Mouse (Mus musculus) forebrain, embryonic 10.5 days (tissue): Measurements from ENCODE around the gene Sec1. TPM values are rescaled to one million over a fixed set of nuclear protein-coding genes. Genes with fewer than 3 reads are reported as not detected.

Source experiments
- DNase-seq: peaks from one replicate; pipeline ENCODE4 v3.0.0-alpha.2; 2017; ENCODE audit warnings: low spot score; ENCODE audit errors: extremely low spot score
- H3K27ac ChIP-seq: fragments of 300-500 bp; sonication (generic); 2 replicates; pipeline ENCODE4 v1.5.1; 2016; ENCODE audit warnings: mild to moderate bottlenecking
- H3K27me3 ChIP-seq: fragments of 300-500 bp; sonication (generic); 2 replicates; pipeline ENCODE4 v1.6.1; 2016; ENCODE audit warnings: mild to moderate bottlenecking; ENCODE audit not compliant: poor library complexity, severe bottlenecking
- H3K36me3 ChIP-seq: fragments of 300-500 bp; sonication (generic); replicated peaks from 2 replicates; pipeline ENCODE4 v1.6.1; 2016; ENCODE audit warnings: mild to moderate bottlenecking, moderate library complexity
- H3K4me1 ChIP-seq: fragments of 300-500 bp; sonication (generic); 2 replicates; pipeline ENCODE4 v1.6.1; 2016
- H3K4me3 ChIP-seq: fragments of 300-500 bp; sonication (generic); 2 replicates; pipeline ENCODE4 v1.5.1; 2016; ENCODE audit warnings: mild to moderate bottlenecking, moderate library complexity
- H3K9me3 ChIP-seq: fragments of 300-500 bp; sonication (generic); 2 replicates; pipeline ENCODE4 v1.6.1; 2016; ENCODE audit warnings: mild to moderate bottlenecking, moderate library complexity
- WGBS: fragments of 180-500 bp; shearing (Covaris S2); methylation state at CpG from one replicate; pipeline ENCODE4 v1.1.7; 2016; 5-methylcytosine and 5-hydroxymethylcytosine counted together
- polyA plus RNA-seq: library from polyadenylated mRNA; unstranded; fragments of >200 nt; fragmentation: Nextera tagmentation; extraction: Ambion mirVana; gene quantifications from 2 replicates; pipeline ENCODE4 v1.2.1, GENCODE M21; 2016

Gene Sec1
- polyA plus RNA-seq, 1 experiment from 2014 or later, result 0.78 TPM

- Histone ChIP-seq H3K27me3 (peaks cover 36% of the 10 kb centered on the region), H3K27ac (peak overlapping the region; percentile 65; the same call in 1 of the 2 replicates), H3K9me3 (no peaks in the 10 kb centered on the region), H3K36me3 (no peaks in the 10 kb centered on the region), H3K4me3 (peak overlapping the region; percentile 58), H3K4me1 (peaks cover 50% of the 10 kb centered on the region)
- peak; percentile 68 for DNase-seq
- WGBS, result under 1% methylated on average over 19 of the region's 20 CpGs
These were observed 6.3 kb upstream of the Sec1 start for GRCm38 (mm10) chr7:45700301-45701015.

- 1% methylated on average over 36 of the region's 36 CpGs for WGBS
- no peaks in the 10 kb centered on the region for H3K36me3 ChIP-seq
- H3K4me1 ChIP-seq, result peaks cover 51% of the 10 kb centered on the region
- H3K9me3 ChIP-seq, result no peaks in the 10 kb centered on the region
- H3K27me3 ChIP-seq, result peaks cover 36% of the 10 kb centered on the region
- H3K27ac ChIP-seq, result peak within 1 kb of the TSS; percentile 65; the same call in 1 of the 2 replicates
- DNase-seq, result no peak
- H3K4me3 ChIP-seq, result peak within 1 kb of the TSS; percentile 58
These were observed 5.4 kb upstream of the Sec1 start, which contains the start of gene Car11 for GRCm38 (mm10) chr7:45699523-45700141. Car11 (plus strand) TSS chr7:45699843.

GRCm38 (mm10) chr7:45697894-45698293, 3.7 kb upstream of the Sec1 start:
- no peak overlapping the region for H3K27ac ChIP-seq
- no peaks in the 10 kb centered on the region for H3K36me3 ChIP-seq
- peaks cover 36% of the 10 kb centered on the region for H3K27me3 ChIP-seq
- no peak for DNase-seq
- no peak overlapping the region for H3K4me3 ChIP-seq
- peaks cover 44% of the 10 kb centered on the region for H3K4me1 ChIP-seq
- 82% methylated on average over 7 of the region's 7 CpGs for WGBS
- H3K9me3 ChIP-seq, result no peaks in the 10 kb centered on the region

- 48% methylated on average over 6 of the region's 6 CpGs for WGBS
- no peak overlapping the region for H3K4me3 ChIP-seq
- H3K27me3 ChIP-seq, result peaks cover 24% of the 10 kb centered on the region
- H3K27ac ChIP-seq, result peak overlapping the region; percentile 26; the same call in 1 of the 2 replicates
- no peaks in the 10 kb centered on the region for H3K36me3 ChIP-seq
- DNase-seq, result no peak
- no peaks in the 10 kb centered on the region for H3K9me3 ChIP-seq
- H3K4me1 ChIP-seq, result peaks cover 33% of the 10 kb centered on the region
These were observed 896 bp upstream of the Sec1 start for GRCm38 (mm10) chr7:45695098-45695497.

GRCm38 (mm10) chr7:45692364-45692763, 1.8 kb downstream of the Sec1 start:
- H3K9me3 ChIP-seq, result no peaks in the 10 kb centered on the region
- 84% methylated on average over 2 of the region's 2 CpGs for WGBS
- no peaks in the 10 kb centered on the region for H3K27me3 ChIP-seq
- no peak for DNase-seq
- no peaks in the 10 kb centered on the region for H3K36me3 ChIP-seq
- H3K4me3 ChIP-seq, result no peak overlapping the region
- H3K27ac ChIP-seq, result no peak overlapping the region
- H3K4me1 ChIP-seq, result peaks cover 37% of the 10 kb centered on the region

GRCm38 (mm10) chr7:45689800-45690199, 4.4 kb downstream of the Sec1 start:
- H3K4me3 ChIP-seq, result no peak overlapping the region
- H3K27me3 ChIP-seq, result peaks cover 7% of the 10 kb centered on the region; the same call in 1 of the 2 replicates
- peaks cover 53% of the 10 kb centered on the region for H3K4me1 ChIP-seq
- WGBS, result 82% methylated on average over 11 of the region's 11 CpGs
- no peaks in the 10 kb centered on the region for H3K9me3 ChIP-seq
- H3K27ac ChIP-seq, result no peak overlapping the region
- no peaks in the 10 kb centered on the region for H3K36me3 ChIP-seq
- DNase-seq, result no peak

GRCm38 (mm10) chr7:45689099-45689498, 5.1 kb downstream of the Sec1 start:
- Histone ChIP-seq H3K27ac (no peak overlapping the region), H3K27me3 (peaks cover 7% of the 10 kb centered on the region; the same call in 1 of the 2 replicates), H3K4me1 (peaks cover 51% of the 10 kb centered on the region), H3K4me3 (no peak overlapping the region), H3K9me3 (no peaks in the 10 kb centered on the region), H3K36me3 (no peaks in the 10 kb centered on the region)
- 72% methylated on average over 6 of the region's 6 CpGs for WGBS
- DNase-seq, result no peak

- H3K27me3 ChIP-seq, result peaks cover 7% of the 10 kb centered on the region; the same call in 1 of the 2 replicates
- no peaks in the 10 kb centered on the region for H3K36me3 ChIP-seq
- 88% methylated on average over 3 of the region's 3 CpGs for WGBS
- no peaks in the 10 kb centered on the region for H3K9me3 ChIP-seq
- no peak for DNase-seq
- no peak overlapping the region for H3K4me3 ChIP-seq
- H3K4me1 ChIP-seq, result peaks cover 68% of the 10 kb centered on the region
- 0 out of 2 replicates have a peak overlapping the region, but pooled peaks have one; percentile 68 for H3K27ac ChIP-seq
These were observed 7.4 kb downstream of the Sec1 start for GRCm38 (mm10) chr7:45686841-45687240.

GRCm38 (mm10) chr7:45685811-45686210, 8.4 kb downstream of the Sec1 start:
- Histone ChIP-seq H3K27ac (peak overlapping the region; percentile 68), H3K27me3 (peaks cover 7% of the 10 kb centered on the region; the same call in 1 of the 2 replicates), H3K9me3 (no peaks in the 10 kb centered on the region), H3K36me3 (no peaks in the 10 kb centered on the region), H3K4me1 (peaks cover 68% of the 10 kb centered on the region), H3K4me3 (no peak overlapping the region; the same call in 1 of the 2 replicates)
- no peak for DNase-seq
- whole genome bisulfite sequencing, result 58% methylated on average over 10 of the region's 10 CpGs

GRCm38 (mm10) chr7:45683396-45684050, 10.7 kb downstream of the Sec1 start, which contains the start of gene Ntn5:
Ntn5 (plus strand) TSS chr7:45684022.
- H3K27ac ChIP-seq, result peak within 1 kb of the TSS; percentile 86
- H3K4me1 ChIP-seq, result peaks cover 55% of the 10 kb centered on the region
- H3K27me3 ChIP-seq, result peaks cover 7% of the 10 kb centered on the region; the same call in 1 of the 2 replicates
- no peak for DNase-seq
- 72% methylated on average over 7 of the region's 7 CpGs for WGBS
- no peaks in the 10 kb centered on the region for H3K36me3 ChIP-seq
- peak within 1 kb of the TSS; percentile 32 for H3K4me3 ChIP-seq
- H3K9me3 ChIP-seq, result no peaks in the 10 kb centered on the region

- peak overlapping the region; percentile 86 for H3K27ac ChIP-seq
- H3K36me3 ChIP-seq, result no peaks in the 10 kb centered on the region
- H3K4me1 ChIP-seq, result peaks cover 55% of the 10 kb centered on the region
- 26% methylated on average over 14 of the region's 14 CpGs for WGBS
- peaks cover 7% of the 10 kb centered on the region; the same call in 1 of the 2 replicates for H3K27me3 ChIP-seq
- no peaks in the 10 kb centered on the region for H3K9me3 ChIP-seq
- peak; percentile 90 for DNase-seq
- peak overlapping the region; percentile 32 for H3K4me3 ChIP-seq
These were observed 11.8 kb downstream of the Sec1 start for GRCm38 (mm10) chr7:45682144-45683126.
